Mouse (Mus musculus): ENCODE data around the gene Ssbp4. TPM values are rescaled to one million over a fixed set of nuclear protein-coding genes. Genes with fewer than 3 reads are reported as not detected.

Ssbp4 gene
- polyA plus RNA-seq, 1 experiment from 2014 or later, result 173 TPM

Other genes starting within 250 kb of the Ssbp4 start
- gene Comp, start 235.3 kb downstream of the Ssbp4 start, polyA plus RNA-seq (2014; fragmentation: Nextera tagmentation; extraction: Ambion mirVana), result 0.10 and 0.27 TPM in 2 replicates
- gene Crtc1, start 169.3 kb downstream of the Ssbp4 start, polyA plus RNA-seq (2014; fragmentation: Nextera tagmentation; extraction: Ambion mirVana), result 48.1 and 53.9 TPM in 2 replicates
- 28.5 and 30.0 TPM in 2 replicates for gene Klhl26, start 131.9 kb downstream of the Ssbp4 start, polyA plus RNA-seq (2014; fragmentation: Nextera tagmentation; extraction: Ambion mirVana)
- 143 and 149 TPM in 2 replicates for gene Tmem59l, start 121.5 kb downstream of the Ssbp4 start, polyA plus RNA-seq (2014; fragmentation: Nextera tagmentation; extraction: Ambion mirVana)
- gene Crlf1, start 115.7 kb downstream of the Ssbp4 start, polyA plus RNA-seq (2014; fragmentation: Nextera tagmentation; extraction: Ambion mirVana), result 6.3 and 6.9 TPM in 2 replicates
- gene Rex1bd, start 102.1 kb downstream of the Ssbp4 start, polyA plus RNA-seq (2014; fragmentation: Nextera tagmentation; extraction: Ambion mirVana), result 161 and 166 TPM in 2 replicates
- 622 and 778 TPM in 2 replicates for gene Uba52, start 98.1 kb downstream of the Ssbp4 start, polyA plus RNA-seq (2014; fragmentation: Nextera tagmentation; extraction: Ambion mirVana)
- gene Fkbp8, start 81.1 kb downstream of the Ssbp4 start, polyA plus RNA-seq (2014; fragmentation: Nextera tagmentation; extraction: Ambion mirVana), result 328 and 332 TPM in 2 replicates
- gene Kxd1, start 80.9 kb downstream of the Ssbp4 start, polyA plus RNA-seq (2014; fragmentation: Nextera tagmentation; extraction: Ambion mirVana), result 45.4 and 46.5 TPM in 2 replicates
- 14.8 and 15.1 TPM in 2 replicates for gene Ell, start 69.4 kb downstream of the Ssbp4 start, polyA plus RNA-seq (2014; fragmentation: Nextera tagmentation; extraction: Ambion mirVana)
- 86.8 and 96.6 TPM in 2 replicates for gene Isyna1, start 14.5 kb downstream of the Ssbp4 start, polyA plus RNA-seq (2014; fragmentation: Nextera tagmentation; extraction: Ambion mirVana)
- 0.98 and 1.6 TPM in 2 replicates for gene Lrrc25, start 7.3 kb upstream of the Ssbp4 start, polyA plus RNA-seq (2014; fragmentation: Nextera tagmentation; extraction: Ambion mirVana)
- 0.14 and 0.28 TPM in 2 replicates for gene Gdf15, start 23.6 kb upstream of the Ssbp4 start, polyA plus RNA-seq (2014; fragmentation: Nextera tagmentation; extraction: Ambion mirVana)
- gene Pgpep1, start 51.5 kb upstream of the Ssbp4 start, polyA plus RNA-seq (2014; fragmentation: Nextera tagmentation; extraction: Ambion mirVana), result 74.0 and 89.3 TPM in 2 replicates
- 180 and 197 TPM in 2 replicates for gene Lsm4, start 64.4 kb upstream of the Ssbp4 start, polyA plus RNA-seq (2014; fragmentation: Nextera tagmentation; extraction: Ambion mirVana)
- gene Jund, start 90.1 kb upstream of the Ssbp4 start, polyA plus RNA-seq (2014; fragmentation: Nextera tagmentation; extraction: Ambion mirVana), result 128 and 144 TPM in 2 replicates
- gene Iqcn, start 94.6 kb upstream of the Ssbp4 start, polyA plus RNA-seq (2014; fragmentation: Nextera tagmentation; extraction: Ambion mirVana), result 0.07 and 0.15 TPM in 2 replicates
- not detected in 2 replicates for gene Gm3336, start 109.7 kb upstream of the Ssbp4 start, polyA plus RNA-seq (2014; fragmentation: Nextera tagmentation; extraction: Ambion mirVana)
- gene Pde4c, start 114.8 kb upstream of the Ssbp4 start, polyA plus RNA-seq (2014; fragmentation: Nextera tagmentation; extraction: Ambion mirVana), result 0.21 and 0.32 TPM in 2 replicates
- 519 and 565 TPM in 2 replicates for gene Rab3a, start 145.8 kb upstream of the Ssbp4 start, polyA plus RNA-seq (2014; fragmentation: Nextera tagmentation; extraction: Ambion mirVana)
- 34.4 and 43.5 TPM in 2 replicates for gene Mpv17l2, start 152.1 kb upstream of the Ssbp4 start, polyA plus RNA-seq (2014; fragmentation: Nextera tagmentation; extraction: Ambion mirVana)
- 83.0 and 84.6 TPM in 2 replicates for gene Pik3r2, start 167.8 kb upstream of the Ssbp4 start, polyA plus RNA-seq (2014; fragmentation: Nextera tagmentation; extraction: Ambion mirVana)
- 23.3 and 26.6 TPM in 2 replicates for gene Mast3, start 196.2 kb upstream of the Ssbp4 start, polyA plus RNA-seq (2014; fragmentation: Nextera tagmentation; extraction: Ambion mirVana)
- gene Il12rb1, start 199.6 kb upstream of the Ssbp4 start, polyA plus RNA-seq (2014; fragmentation: Nextera tagmentation; extraction: Ambion mirVana), result 0.09 TPM in 1 of 2 replicates, not detected in the other
- gene Arrdc2, start 230.8 kb upstream of the Ssbp4 start, polyA plus RNA-seq (2014; fragmentation: Nextera tagmentation; extraction: Ambion mirVana), result 7.2 and 8.7 TPM in 2 replicates

Data from hindbrain, embryonic 14.5 days (tissue).